Mouse (Mus musculus): ENCODE data around the gene Aff3.

Gene Aff3

DNA sequence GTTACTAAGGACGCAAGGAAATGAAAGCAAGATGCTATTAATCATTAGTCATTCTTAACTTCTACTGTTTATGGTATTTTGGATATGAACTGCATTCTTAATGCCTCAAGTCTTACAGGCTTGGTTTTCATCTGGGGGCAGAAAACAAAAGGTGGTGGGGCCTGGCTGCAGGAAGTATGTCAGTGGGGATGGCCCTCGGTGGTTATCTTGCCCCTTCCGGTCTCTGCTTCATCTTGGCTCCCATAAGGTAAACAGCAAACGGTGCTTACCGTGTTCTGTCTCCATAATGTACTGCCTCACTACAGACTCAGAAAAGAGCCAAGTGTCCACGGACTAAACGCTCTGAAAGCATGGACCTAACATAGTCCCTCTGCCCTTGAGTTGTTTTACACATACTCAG lies 60.1 kb downstream of the Aff3 start:
- in situ Hi-C loops (cut with MboI; ENCODE audit: low sequenced_read_pairs), result no loop called here

DNA sequence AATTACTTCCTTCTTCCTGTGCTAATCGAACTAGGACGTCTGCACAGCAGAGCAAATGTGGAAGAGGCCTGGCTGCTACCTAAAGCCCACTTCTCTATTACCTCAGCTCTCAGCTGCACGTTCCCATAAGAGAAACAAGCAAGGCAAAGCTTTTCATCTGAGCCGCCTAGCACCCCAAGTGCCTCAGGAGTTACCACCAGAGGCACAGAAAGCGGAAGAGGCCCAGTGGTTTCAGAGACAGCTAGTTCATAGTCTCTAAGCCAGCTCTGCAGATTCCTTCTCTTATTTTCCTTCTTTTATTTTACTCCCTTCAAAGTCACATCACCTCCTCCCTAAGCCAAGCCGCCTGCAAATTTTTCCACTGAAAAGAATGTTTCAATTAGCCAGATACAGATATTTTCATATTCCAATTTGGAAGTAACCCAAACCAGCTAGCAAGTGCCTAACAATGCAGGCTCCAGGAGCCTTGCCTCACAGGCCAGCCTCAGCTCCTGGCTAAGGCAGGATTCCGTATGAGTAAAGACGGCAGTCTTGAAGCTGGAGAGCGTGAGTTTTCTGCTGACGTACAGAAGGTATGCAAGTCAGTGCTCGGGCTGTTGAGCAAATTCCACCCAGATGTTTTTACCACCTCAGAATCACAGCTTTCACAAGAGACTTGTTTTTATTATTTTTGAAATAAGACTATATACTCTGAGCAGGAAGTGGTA lies 62.8 kb downstream of the Aff3 start:
- in situ Hi-C loops (cut with MboI; ENCODE audit: low sequenced_read_pairs), result no loop called here

DNA sequence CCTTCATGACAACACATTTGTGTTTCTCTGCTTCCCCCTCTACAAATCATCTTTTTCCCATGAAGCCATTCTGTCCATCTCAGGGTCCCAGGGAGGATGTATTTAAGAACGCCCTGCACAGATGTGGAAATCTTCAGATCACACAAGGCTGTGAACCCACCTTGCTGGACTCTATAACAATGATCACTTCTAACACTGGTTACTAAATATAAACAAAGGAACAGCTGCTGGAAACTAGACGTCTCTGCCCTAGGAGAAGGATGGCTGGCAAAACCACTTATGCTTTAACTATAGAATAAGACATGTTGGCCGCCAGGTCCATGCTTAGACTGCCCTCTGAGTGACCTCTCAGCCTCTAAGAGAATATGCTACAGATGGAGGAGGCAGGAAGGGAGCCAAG lies 69.4 kb downstream of the Aff3 start:
- in situ Hi-C loops (cut with MboI; ENCODE audit: low sequenced_read_pairs), result no loop called here

DNA sequence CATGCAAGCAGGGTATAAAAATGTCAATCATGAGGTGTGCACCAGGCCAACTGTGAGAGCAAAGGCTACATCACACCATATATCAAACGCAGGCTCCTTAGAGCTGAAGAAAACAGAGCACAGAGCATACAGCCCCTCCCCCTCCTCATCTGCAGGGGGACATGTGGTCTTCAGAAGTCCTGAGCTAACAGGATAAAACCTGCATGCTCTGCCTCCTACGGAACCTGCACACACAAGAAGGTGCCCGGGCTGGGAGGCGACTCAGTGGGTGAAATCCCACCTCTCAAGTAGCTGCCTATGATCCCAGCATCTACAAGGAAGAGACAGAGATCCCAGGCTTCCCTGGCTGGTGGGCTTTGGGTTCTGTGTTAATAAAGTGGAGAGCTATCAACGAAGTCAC lies 70.0 kb downstream of the Aff3 start:
- in situ Hi-C loops (cut with MboI; ENCODE audit: low sequenced_read_pairs), result no loop called here

DNA sequence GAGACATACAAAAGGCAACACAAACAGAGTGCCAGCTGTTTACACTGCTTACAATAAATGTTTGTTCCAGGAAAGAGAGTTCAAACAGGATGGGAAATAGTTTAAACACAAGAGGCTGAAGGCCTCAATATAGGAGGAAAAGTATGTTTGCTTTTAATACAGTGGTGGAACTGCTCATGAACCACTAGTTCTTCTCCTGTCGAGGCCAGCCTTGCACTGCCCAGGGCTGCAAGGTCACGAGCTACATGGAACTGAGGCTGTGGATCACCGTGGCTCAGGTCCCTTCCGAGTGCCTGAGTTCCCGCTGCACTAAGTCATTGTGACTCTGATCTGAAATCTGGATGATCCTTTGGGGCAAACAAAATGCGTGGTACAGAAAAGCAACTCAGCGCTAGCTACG lies 73.6 kb downstream of the Aff3 start:
- in situ Hi-C loops (cut with MboI; ENCODE audit: low sequenced_read_pairs), result no loop called here

DNA sequence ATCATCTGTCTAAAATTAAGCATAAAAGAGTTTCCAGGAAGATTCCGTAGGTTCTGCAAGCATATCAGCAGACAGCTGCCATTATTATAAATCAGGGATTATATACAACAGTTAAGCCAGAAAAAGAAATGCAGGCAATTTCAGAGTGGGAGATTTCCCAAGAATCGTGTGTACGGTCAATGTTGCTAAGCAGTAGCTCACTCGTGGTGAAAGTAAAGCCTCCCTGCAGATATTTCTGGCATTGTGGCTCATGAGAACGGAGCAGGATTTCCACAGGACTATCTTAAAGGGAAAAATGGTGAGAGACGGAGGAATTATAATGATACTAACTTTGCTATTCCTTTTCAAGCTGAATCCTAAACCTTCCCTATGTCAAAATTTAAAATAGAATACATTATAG lies 76.0 kb downstream of the Aff3 start:
- in situ Hi-C loops (cut with MboI; ENCODE audit: low sequenced_read_pairs), result no loop called here

DNA sequence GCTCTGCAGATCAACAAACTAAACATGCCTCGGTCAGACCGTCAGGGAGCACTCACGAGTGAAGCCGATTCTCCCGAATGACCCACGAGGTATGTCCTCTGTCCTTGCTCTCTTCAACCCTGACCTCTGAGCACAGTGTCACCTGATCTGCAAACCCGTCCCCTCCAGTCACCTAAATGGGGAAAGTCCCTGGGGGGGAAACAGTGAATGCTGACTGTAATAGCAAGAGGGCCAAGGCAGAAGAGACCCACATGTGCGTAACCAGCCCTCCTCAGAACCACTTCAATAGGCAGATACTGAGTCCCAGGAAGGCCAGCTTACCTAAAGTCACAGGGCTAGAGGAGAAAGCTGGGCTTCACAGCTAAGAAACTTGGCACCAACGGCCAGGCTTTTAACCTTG lies 82.4 kb downstream of the Aff3 start:
- in situ Hi-C loops (cut with MboI; ENCODE audit: low sequenced_read_pairs), result no loop called here

DNA sequence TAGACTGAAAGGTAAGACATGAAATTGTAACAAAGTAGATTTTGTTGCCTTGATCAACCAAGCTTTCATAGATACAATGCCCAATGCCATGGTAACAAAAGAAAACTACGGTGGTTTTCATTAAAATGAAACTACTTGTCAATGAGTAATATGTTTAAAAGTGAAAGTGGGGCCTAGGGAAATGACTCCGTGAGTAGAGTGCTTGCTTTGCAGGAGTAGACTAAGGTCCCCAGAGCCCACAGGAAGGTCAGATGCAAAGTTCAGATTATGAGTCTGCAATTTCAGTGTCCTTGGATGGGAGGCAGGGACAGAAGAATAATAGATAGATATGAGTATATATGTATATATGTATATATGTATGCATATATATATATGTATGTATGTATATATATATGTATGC lies 84.2 kb downstream of the Aff3 start:
- in situ Hi-C loops (cut with MboI; ENCODE audit: low sequenced_read_pairs), result no loop called here

DNA sequence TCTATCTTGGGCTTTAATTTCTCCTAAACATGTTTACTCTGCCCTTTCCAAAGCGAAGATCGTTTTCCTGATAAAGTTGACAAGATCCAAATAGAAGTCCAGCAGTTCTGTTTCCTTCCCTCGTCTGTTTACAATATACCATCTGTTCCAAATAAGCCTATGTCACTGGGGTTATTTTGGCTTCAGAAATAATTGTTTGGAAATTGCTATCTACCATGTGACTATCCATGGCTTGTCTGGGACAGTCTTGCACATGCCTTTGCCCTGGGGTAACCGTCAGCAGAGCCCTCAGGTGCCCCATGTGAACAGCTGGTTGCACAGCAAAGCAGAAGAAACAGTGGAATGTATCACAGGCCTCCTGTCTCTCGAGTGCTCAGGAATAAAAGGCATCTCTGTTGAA lies 86.4 kb downstream of the Aff3 start:
- in situ Hi-C loops (cut with MboI; ENCODE audit: low sequenced_read_pairs), result no loop called here

DNA sequence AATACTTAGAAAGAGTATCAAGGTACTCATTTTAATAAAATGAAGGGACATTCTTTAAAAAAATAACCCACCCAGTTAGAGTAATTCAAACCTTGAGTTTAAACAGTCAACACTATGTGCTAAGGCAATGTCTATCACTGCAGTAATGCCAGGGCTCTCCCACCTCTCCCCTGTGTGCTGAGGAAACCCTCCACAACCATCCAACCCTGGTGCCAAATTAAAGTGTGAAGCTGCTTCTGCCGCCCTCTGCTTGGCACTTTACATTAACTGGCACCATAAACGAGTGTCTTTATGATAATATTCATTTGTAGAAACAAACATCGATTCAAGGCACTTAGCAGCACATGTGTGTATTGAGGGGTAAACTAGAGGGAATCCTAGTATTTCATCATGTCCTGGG lies 97.0 kb downstream of the Aff3 start:
- in situ Hi-C loops (cut with MboI; ENCODE audit: low sequenced_read_pairs), result no loop called here

DNA sequence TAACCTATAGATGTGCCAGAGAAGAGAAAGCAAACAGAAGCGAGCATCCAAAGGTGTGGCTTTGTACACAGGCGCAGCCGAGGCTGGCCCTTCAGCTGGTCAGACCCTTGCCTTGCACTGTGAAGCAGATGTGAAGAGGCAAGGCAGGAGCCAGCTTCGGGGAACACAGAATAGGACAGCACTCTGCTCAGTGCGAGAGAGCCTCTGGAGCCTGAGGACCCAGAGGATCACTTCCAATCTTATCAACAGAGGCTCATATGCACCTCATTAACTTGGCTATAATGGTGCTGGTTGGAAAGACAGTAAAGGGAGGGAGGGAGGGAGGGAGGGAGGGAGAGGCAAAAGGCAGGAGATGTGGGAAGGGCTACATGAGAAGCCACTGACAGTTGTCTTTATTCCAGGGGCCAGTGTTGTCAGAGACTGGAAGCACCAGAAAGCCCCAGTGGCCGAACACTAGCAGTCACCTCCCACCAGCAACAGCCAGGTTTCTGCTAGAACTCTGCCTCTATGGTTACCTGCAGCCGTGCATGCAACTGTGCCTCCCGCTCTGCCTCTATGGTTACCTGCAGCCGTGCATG lies 98.6 kb downstream of the Aff3 start:
- in situ Hi-C loops (cut with MboI; ENCODE audit: low sequenced_read_pairs), result no loop called here

DNA sequence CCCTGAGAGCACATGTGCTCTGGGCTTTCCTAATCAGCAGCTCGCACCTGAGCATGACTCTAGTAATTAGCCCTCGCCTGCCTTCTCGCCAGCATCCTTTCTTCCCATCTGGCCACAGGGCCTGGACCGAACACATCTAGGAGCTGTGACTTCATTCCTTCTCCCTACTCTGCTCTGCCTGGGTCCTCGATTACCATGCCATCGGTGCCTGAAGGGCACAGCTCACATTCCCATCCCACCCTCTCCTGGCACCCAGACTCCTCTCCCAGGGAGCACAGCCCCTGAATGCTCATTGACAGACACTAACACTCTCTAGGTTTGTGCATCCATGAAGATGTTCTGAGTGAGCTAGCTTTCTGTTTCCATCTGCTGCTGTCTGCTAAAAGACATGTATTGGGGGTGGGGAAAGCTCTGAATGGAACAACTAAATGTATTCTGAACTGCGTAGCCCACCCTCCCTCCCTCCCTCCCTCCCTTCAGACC lies 99.4 kb downstream of the Aff3 start:
- in situ Hi-C loops (cut with MboI; ENCODE audit: low sequenced_read_pairs), result no loop called here

DNA sequence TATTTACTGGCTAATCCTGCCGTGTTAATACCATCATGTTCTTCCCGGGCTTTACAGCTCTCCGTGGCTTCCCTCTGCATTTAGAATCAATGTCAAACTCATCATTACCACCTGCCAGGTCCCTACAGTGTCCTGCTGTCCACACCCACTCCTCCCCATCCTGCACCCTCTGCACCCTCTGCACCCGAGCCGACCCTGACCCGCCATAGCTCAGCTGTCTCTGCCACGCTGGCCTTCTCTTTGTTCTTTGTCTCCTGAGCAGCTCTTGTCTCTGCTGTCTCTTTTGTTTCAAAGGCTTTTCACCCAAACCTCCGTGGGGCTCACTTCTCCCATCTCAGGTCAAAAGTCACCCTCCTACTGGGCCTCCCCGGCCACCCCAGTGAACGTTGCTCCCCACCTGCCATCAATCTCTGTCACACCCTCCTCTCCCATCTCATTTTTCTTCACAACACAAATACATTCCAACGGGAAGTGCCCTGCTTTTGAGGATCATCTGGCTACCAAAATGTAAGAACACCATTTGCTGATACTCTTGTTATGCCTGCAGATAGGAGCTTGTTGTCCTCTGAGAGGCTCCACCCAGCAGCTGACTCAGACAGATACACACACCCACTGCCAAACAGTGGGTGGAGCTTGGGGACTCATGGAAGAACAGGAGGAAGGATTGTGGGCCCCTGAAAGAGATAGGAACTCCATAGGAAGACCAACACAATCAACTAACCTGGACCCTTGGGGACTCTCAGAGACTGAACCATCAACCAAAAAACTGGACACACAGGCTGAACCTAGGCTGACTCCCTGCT lies 102.2 kb downstream of the Aff3 start:
- in situ Hi-C loops (cut with MboI; ENCODE audit: low sequenced_read_pairs), result no loop called here

DNA sequence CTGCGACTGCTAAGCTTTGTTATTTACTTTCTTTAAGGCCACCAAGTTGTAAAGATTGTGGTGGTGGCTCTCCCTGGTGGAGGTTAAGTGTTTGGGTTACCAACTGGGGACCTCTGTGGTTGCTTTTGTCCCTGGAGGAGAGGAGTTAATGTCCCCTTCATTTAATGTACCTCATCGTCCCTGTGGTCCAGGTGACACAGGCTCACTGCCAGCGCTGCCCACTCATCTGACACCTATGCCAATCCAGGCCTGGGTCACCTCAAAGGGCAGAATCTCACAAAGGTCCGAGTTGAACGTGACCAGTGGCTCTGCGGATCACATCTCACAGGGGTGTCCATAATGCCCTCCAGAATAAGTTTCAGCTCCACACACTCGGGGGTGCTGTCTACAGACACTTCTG lies 103.4 kb downstream of the Aff3 start:
- in situ Hi-C loops (cut with MboI; ENCODE audit: low sequenced_read_pairs), result no loop called here

DNA sequence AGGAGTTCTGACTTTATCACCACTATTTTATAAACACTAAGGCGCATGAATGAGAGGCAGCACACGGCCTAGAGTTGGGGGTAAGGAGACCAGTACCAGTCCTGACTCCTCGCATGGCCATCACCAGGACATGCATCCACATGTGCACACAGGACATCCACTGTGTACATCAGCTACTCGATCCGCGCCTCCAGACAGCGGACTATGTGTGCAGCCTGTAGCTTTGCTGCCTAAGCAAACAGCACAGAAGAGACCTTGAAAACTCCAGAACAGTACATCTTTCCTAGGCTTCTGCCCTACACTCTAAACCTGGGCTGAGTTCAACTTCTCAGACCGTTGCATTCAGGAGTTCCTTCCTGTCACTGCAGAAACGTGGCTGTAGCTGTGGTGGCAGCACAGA lies 104.1 kb downstream of the Aff3 start:
- in situ Hi-C loops (cut with MboI; ENCODE audit: low sequenced_read_pairs), result no loop called here

DNA sequence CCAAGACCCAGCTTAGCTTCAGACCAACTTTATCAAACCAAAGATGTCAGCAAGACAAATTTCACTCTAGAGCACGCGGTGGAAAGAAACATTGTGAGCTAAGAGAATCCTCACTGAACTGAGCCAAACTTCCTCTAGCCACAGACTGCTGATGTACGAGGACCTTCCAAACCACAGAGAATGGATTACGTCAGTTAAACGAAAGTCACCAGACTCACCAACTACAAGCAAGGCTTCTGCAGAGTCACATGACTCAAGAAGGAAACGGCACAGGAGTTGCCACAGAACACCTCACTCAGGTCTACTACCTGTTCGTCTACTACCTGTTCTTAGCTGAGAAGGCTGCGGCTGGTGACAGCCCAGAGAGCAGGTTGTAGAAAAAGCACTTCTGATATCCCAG lies 107.1 kb downstream of the Aff3 start:
- in situ Hi-C loops (cut with MboI; ENCODE audit: low sequenced_read_pairs), result no loop called here

DNA sequence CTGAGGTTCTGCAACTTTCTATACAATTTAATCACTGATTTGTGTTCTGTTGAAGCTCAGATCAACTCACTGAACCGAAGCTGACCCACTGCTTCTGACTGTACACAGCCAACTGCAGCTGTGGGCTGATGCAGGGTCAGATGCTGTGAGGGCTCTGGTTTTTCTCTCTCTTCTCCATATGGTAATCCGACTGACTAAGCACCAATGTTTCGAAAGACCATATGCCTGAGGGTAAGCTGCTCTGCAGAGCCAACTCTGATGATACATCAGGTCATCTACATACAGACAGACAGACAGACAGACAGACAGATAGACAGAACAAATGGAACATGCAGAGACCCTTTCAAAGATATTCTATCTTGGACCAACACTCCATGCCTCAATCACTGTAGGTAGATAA lies 110.2 kb downstream of the Aff3 start:
- in situ Hi-C loops (cut with MboI; ENCODE audit: low sequenced_read_pairs), result no loop called here

DNA sequence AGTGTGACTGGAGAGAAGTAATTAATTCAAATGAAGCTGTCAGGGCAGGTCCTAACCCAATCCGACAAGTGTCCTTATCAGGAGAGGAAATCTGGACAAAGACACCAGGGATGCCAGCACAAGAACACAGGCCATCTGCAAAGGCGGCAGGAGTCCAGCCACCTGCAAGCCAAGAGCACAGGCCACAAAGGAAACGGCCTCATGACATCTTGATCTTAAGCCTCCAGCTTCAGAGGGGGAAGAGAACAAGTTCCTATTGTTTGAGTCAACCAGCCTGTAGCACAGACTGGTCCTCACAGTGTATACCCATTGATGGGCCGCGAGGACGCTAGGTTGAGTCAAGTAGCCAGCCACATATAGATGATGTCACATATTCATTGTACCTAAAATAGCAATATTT lies 111.7 kb downstream of the Aff3 start:
- in situ Hi-C loops (cut with MboI; ENCODE audit: low sequenced_read_pairs), result no loop called here

DNA sequence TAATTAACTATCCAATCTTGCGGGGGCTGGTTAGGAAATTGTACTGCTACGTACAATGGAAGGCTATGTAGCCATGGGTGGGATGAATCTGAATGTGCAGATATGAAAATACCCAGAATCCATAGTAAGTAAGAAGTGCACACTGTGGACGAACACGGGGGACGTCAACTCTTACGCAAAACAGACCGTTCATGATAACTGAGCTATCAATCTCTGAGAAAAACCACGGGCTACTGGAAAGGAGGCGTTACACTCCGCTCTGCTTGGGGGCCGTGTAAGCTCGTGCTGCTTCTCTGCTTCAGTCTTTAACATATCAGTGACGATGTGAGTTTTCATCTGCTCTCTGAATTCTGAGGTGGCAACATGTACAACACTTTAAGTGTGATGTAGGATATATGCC lies 114.2 kb downstream of the Aff3 start:
- in situ Hi-C loops (cut with MboI; ENCODE audit: low sequenced_read_pairs), result no loop called here

DNA sequence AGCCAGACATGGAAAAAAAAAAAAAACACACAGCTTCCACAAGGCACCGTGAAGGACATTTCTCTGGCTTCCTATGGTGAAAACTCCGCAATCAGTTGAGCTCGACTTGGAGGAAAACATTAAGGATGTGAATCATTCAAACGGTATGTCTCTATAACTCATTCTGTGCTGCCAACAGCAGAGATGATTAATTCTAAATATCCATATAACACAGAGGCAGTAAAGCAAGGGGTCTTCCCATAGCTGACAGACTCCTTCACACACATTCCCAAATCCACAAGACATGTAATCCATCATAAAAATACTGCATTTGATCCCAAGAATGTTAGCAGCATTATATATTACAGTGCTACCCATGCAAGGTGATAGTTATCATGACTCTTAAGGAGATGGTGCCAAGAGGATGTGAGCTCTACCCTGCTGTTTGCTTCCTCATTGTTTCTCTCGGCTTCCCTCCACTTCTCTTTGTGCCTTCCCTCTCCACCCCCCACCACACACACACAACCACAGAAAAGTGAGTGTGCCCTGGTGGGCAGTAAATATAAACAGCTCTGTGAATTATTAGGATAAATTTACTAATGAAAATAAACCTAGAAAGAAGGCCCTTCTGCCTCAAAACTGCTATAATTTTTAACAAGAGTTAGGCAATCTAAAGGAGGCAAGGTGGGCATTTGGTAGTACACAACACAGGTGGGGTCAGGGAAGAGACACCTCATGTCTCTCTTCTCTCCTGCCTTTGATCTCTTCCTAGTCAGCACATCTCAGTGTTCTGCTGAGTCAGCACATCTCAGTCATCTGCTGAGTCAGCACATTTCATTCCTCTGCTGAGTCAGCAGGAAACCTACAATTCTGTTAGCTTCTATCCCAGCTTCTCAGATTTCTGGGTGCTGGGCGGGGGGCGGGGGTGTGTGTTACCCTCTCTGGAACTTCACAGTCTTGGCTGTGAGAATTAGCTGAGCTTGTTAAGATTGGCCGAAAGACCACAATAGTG lies 115.8 kb downstream of the Aff3 start:
- in situ Hi-C loops (cut with MboI; ENCODE audit: low sequenced_read_pairs), result no loop called here

DNA sequence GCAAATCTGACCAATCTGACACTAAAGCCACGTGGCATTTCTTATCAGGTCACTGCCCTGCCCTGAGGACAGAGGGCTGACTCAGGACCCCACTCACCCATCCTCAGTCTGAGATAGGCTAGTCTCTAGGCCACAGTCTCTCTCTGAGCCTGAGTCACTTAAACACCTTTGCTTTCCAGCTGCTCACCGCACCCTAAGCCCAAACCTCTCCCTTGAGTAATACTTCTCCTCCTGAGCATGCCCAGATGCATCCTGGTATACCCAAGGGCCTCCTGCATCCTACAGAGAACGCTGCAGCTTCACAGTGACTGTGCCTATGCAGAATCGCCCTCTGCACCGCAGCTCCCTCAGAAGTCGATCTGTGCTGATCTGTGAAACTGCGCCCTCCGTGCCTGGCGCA lies 117.1 kb downstream of the Aff3 start:
- in situ Hi-C loops (cut with MboI; ENCODE audit: low sequenced_read_pairs), result no loop called here
